Mouse (Mus musculus) kidney, adult 8-10 months (tissue): Measurements from ENCODE around the gene Mmp28.
A peak's percentile ranks its signal among the peaks of the same experiment; 100 is the strongest.

Experiments
- DNase-seq, 2 experiments: peaks; one replicate each; pipeline ENCODE4 v3.0.0; 2022

The Mmp28 gene

DNA sequence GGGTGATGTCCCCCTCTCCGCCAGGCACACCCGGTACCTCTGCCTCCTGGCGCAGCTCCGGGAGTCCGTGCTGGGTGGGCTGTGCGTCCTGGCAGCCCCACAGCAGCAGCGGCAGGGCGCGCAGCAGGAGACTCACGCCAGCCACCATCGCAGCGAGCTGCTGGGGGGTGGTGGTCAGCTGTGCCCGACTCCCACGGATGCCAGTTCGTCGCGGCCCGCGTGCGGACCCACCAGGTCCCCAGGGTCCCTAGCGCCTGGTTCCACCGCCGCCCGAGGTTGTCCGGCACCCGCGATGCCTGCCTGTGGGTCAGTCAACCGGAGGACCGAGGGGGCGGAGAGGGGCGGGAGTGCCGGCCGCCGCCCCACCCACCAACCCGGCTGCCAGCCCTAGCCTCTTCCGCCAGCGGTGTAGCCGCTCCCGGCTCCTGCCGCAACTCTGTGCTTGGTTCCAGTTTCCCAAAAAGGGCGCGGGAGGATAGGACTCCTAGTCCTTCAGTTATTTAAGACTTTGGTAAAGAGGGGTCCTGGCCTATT, at the start of gene Mmp28:
TSS of gene Mmp28 (minus strand) at position 361 of the 534 bp plus-strand sequence.
- peak; percentile 60 to 71 for DNase-seq

GRCm38 (mm10) chr11:83509521-83509920, 46.6 kb upstream of the Mmp28 start:
- no peak for DNase-seq

DNA sequence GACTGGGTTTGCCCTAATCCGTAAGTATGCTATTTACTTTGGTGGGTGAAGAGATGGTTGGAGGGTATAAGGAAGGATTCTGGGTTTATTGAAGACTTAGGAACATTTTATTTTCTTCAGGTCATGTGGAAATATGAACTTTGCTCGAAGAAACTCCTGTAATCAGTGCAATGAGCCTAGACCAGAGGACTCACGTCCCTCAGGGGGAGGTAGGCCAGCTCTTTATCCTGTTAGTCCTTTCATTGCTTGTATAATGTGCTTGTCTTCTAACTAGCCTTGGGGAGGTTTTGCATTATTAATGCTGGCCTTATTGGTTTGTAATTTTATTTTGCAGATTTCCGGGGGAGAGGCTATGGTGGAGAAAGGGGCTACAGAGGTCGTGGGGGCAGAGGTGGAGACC, 41.4 kb upstream of the Mmp28 start:
- DNase-seq: no peak

- no peak for DNase-seq
Observed at GRCm38 (mm10) chr11:83495571-83495970, 32.7 kb upstream of the Mmp28 start.

DNA sequence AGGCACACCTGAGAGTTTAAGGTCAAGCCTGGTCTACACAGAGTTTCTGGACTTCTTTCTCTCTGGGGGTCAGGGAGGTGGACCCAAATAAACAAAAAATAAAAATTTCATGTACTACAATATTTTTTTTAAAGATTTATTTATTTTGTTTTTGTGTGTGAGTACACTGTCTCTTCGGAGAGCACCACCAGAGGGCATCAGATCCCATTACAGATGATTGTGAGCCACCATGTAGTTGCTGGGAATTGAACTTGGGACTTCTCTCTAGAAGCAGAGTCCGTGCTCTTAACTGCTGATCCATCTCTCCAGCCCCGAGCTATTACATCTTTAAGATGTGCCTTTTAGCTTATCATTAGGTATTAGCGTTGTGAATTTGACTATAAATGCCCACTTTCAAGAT, 28.6 kb upstream of the Mmp28 start:
- no peak for DNase-seq

GRCm38 (mm10) chr11:83473235-83474016, 10.6 kb upstream of the Mmp28 start:
- DNase-seq: peak; percentile 45 to 61

DNA sequence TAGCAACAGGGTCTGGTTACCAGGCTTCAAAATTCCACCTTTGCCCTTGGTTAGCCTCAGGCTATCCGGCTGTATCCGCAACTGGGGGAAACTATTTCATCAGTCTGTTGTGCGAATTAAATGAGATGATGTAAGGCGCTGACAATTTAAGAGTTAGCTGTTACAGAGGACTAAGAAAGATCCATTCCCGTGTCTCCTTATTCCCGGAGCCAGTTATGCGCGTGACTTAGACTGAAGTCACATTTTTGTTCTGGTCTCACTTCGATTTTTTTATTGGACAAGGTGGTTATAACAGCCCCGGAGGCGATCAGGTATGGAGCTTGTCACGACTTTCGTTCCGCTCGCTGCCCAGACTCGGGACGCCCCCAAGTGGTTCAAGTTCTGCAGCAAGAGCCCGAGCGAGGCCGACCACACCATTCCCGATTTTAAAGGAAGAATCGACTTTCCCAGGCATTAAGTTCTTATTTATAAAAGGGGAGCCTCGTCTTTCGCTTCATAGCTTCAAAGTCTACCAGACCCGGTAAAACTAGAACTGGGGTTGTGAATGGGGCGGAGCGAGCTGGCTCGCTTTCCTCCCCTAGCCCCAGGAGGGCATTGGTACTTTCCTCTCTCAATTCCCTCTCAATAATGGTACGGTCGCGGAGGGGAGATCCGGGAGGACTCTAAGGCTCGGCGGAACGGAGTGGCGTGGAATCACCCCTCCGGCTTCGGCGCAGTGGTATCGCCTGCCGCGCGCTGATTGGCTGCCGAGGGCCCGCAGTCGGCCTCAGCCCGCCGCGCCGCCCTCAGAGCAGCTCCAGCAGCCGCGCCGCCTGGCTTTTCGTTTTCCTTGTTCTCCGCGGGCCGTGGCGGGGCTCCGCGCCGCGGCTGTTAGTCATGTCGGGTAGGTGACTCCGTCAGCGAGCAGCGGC, 9.7 kb upstream of the Mmp28 start, which contains the start of gene Taf15:
TSS of gene Taf15 (plus strand) at position 763 of the 911 bp plus-strand sequence.
- DNase-seq: peak; percentile 98

- no peak for DNase-seq
Observed at GRCm38 (mm10) chr11:83471766-83472165, 8.9 kb upstream of the Mmp28 start.

- DNase-seq: no peak
Observed at GRCm38 (mm10) chr11:83468765-83469164, 5.9 kb upstream of the Mmp28 start.

GRCm38 (mm10) chr11:83467120-83467652, 4.3 kb upstream of the Mmp28 start:
- DNase-seq: peak; percentile 73 to 81

- DNase-seq: peak; percentile 60 to 67
Observed at GRCm38 (mm10) chr11:83465976-83466375, 3.1 kb upstream of the Mmp28 start.

DNA sequence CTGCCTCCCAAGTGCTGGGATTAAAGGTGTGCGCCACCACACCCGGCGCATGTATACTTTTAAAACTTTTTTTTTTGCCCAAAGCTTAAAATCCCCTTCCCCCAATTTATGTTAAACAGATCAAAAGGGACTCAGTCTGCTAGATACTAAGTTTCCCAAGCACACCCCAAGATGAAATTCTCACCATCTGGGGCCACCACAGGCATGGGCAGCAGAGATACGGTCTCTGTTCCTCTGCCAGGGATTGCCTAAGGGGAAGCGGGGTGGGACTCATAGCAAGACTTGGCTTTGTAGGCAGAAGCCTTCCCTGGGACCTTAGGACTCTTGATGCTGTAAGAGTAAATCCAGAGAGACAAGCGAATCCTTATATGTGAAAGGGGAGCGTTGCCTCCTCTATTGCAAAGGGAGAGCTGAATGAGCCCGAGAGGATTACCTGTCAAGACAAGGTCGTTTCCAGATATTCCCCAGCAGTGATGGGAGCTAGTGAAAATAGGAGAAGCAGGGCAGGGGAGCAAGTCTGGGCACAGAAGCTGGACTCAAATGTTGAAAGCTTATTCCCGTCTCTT, 1.3 kb downstream of the Mmp28 start:
- DNase-seq: no peak

- no peak for DNase-seq
Observed at GRCm38 (mm10) chr11:83457912-83458601, 4.8 kb downstream of the Mmp28 start.

- no peak for DNase-seq
Observed at GRCm38 (mm10) chr11:83457257-83457656, 5.6 kb downstream of the Mmp28 start.

GRCm38 (mm10) chr11:83455608-83456007, 7.3 kb downstream of the Mmp28 start:
- no peak for DNase-seq

- peak in 1 of 2 experiments; percentile 28 for DNase-seq
Observed at GRCm38 (mm10) chr11:83454548-83454947, 8.3 kb downstream of the Mmp28 start.

- no peak for DNase-seq
Observed at GRCm38 (mm10) chr11:83451281-83451680, 11.6 kb downstream of the Mmp28 start.

- DNase-seq: no peak
Observed at GRCm38 (mm10) chr11:83450550-83450949, 12.3 kb downstream of the Mmp28 start.

GRCm38 (mm10) chr11:83449298-83449697, 13.6 kb downstream of the Mmp28 start:
- no peak for DNase-seq

- DNase-seq: no peak
Observed at GRCm38 (mm10) chr11:83448927-83449236, 14.0 kb downstream of the Mmp28 start.

DNA sequence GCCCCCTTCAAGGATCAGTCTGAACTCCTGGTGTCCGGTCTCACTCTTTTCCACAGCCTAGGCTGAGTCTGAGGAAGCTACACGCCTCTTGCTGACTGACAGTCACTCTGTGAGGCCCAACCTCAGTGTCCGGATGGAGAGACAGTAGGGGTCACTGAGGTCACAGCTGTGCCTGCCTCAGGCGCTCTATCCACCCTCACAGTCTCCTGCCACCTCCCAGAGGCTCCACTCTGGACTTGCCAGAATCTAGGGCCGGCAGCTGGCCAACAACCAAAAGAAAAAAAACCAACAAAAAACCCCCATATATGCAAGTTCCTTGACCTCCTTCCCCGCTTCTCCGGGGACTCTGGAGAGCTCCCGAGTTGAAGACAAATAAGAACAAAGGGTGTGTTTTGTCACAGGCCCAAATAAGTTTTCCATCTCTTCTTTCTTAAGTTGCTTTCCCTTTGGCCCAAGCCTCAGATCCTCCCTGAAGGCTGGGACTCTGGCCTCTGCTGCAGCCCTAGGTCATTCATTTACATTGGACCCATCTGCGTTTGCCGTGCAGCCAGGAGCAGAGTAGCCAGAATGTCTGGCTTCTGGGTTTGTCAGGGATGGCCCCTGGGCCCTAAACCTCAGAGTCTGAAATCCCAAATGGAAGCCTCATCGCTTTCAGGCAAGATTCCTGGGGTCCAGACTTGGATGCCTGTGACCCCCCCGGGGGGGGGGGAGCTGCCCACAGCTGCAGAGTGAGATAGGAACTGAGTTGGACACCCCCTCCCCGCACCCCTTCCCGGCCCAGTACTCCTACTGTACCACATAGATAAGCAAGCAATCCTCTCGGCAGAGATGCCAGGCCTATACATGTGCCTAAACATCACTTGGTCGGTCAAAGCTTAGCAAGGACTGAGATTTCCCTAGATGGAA, 14.6 kb downstream of the Mmp28 start:
- DNase-seq: peak in 1 of 2 experiments; percentile 35
